Mouse (Mus musculus) duodenum, adult 2 months (tissue): ENCODE data around the gene Rif1. TPM values are rescaled to one million over a fixed set of nuclear protein-coding genes. Genes with fewer than 3 reads are reported as not detected.

Experiments used
- polyA plus RNA-seq: library from polyadenylated mRNA; depleted of rRNA; stranded (reverse); fragments of >200 nt; gene quantifications from 2 replicates; pipeline ENCODE4 v1.2.3, GENCODE M21; 2012; ENCODE audit warnings: low replicate concordance; rRNA removed

The Rif1 gene
- 0.09 and 0.13 TPM in 2 replicates for polyA plus RNA-seq

GRCm38 (mm10) chr2:52072491-52073140 lies at the start of gene Rif1:
TSS of gene Rif1 (plus strand) at chr2:52072832.

GRCm38 (mm10) chr2:52037882-52038281 lies 34.8 kb upstream of the Rif1 start, which contains the start of gene Tnfaip6:
TSS of gene Tnfaip6 (plus strand) at chr2:52038009.

Other genes with a start within 250 kb of the Rif1 start
- 3.1 and 3.8 TPM in 2 replicates for gene Rbm43, start 137.7 kb upstream of the Rif1 start, polyA plus RNA-seq
- 1.6 and 2.8 TPM in 2 replicates for gene Nmi, start 99.3 kb upstream of the Rif1 start, polyA plus RNA-seq
- gene Tnfaip6, start 34.8 kb upstream of the Rif1 start, polyA plus RNA-seq: 0.07 and 0.11 TPM in 2 replicates